Mouse (Mus musculus): ENCODE results near the gene Larp4b. TPM values are rescaled to one million over a fixed set of nuclear protein-coding genes. Genes with fewer than 3 reads are reported as not detected.
A peak's percentile ranks its signal among the peaks of the same experiment; 100 is the strongest.

Larp4b gene
- total RNA-seq, 2 experiments from 2014 or later = 65.5 to 74.2 TPM

DNA sequence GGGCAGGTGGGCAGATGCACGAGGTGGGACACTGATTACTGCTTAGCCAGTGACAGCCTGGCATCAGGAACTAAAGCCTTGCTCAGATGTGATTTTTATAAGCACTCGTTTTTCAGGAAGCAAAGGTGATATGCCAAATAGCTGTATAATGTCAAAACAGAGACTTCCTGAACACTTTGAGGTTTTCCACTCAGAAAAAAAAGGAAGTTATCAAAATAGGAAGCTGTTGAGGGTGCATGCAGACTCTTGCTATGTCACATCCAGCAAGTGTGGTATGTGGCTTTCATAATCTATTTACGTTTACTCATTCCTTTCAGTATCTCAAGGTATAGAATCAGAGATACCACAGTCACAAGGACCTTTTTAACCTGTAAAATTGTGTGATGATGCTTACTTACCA, 79.7 kb downstream of the Larp4b start:
- no peak for DNase-seq
- intact Hi-C loops (cut with DNase I) = no loop called here

DNA sequence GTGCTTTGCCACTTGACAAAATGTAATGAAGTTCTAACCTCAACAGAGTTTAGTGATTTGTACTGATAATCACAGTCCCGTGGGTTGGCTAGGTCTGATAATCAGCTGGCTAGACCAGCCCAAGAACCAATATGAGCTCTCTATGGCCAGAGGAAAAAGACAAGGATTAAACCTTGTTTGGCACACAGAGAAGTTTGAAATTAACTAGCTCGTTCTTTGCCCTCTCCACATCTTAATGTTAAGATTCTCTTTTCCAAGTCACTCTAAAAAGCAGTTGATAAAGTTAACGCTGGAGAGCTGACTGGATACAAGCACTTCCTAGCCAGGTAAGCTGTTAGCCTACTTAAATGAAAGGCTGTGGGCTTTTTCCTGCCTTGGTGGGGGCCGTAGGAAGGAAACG, 81.5 kb downstream of the Larp4b start:
- no peak for DNase-seq
- intact Hi-C loops (cut with DNase I) = no loop called here

- no peak for DNase-seq
- intact Hi-C loops (cut with DNase I) = no loop called here
Measured at GRCm38 (mm10) chr13:9178270-9178669, 84.6 kb downstream of the Larp4b start.

GRCm38 (mm10) chr13:9178718-9179117, 85.0 kb downstream of the Larp4b start:
- intact Hi-C loops (cut with DNase I) = no loop called here
- DNase-seq = no peak

- DNase-seq = peak in 1 of 2 experiments; percentile 17
- intact Hi-C loops (cut with DNase I) = loop anchor here (10.0 kb wide), 1 partner anchor 215 kb away; no protein-coding TSS in a partner anchor
Measured at GRCm38 (mm10) chr13:9180221-9180620, 86.5 kb downstream of the Larp4b start.

DNA sequence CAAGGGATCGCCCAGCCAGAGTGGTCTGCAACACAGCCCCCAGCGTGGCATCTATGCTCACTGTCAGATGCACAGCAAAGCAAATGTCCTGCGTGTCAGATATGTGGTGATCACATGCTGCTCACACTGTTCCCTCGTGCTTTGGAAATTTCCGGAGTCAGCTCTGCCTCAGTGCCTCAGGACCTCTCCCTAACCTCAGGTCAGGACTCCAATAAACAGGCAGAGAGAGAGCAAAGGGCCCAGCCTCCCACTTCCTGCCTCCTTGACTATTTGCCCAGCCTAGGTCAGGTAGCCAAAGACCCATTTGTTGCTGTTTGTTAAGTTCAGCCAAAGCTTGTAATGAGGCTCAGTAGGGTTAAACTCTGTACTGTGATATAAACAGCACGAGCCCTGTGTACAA, 87.4 kb downstream of the Larp4b start:
- no peak for DNase-seq
- intact Hi-C loops (cut with DNase I) = loop anchor here (10.0 kb wide), 1 partner anchor 214 kb away; no protein-coding TSS in a partner anchor

GRCm38 (mm10) chr13:9181666-9182264, 88.1 kb downstream of the Larp4b start:
- peak; percentile 82 to 85 for DNase-seq
- intact Hi-C loops (cut with DNase I) = loop anchor here (1.0 to 10.0 kb wide), 4 partner anchors 213 to 666 kb away; no protein-coding TSS in a partner anchor

- intact Hi-C loops (cut with DNase I) = loop anchor here (10.0 kb wide), 1 partner anchor 211 kb away; no protein-coding TSS in a partner anchor
- DNase-seq = no peak
Measured at GRCm38 (mm10) chr13:9184281-9184680, 90.6 kb downstream of the Larp4b start.

- intact Hi-C loops (cut with DNase I) = loop anchor here (10.0 kb wide), 1 partner anchor 210 kb away; no protein-coding TSS in a partner anchor
- no peak for DNase-seq
Measured at GRCm38 (mm10) chr13:9184716-9185115, 91.0 kb downstream of the Larp4b start.

DNA sequence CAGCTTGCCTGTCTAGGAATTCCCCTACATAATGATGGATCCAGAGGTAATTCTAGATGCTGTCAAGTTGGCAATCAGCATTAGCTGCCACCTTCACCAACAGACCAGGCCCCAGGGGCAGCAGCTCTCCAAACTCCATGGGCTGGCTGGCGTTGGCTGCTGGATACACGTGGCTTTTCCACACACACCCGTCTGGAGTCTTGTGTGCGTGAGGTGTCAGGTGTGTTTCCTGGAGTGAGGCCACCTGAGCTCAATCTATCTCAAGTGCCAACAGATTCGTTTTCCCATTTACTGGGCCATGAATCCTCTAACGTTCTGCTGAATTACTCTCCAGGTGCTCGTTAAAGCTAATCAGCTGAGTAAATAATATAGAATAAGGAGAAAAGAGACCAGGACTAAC, 93.5 kb downstream of the Larp4b start:
- intact Hi-C loops (cut with DNase I) = loop anchor here (10.0 kb wide), 1 partner anchor 208 kb away; no protein-coding TSS in a partner anchor
- DNase-seq = no peak

DNA sequence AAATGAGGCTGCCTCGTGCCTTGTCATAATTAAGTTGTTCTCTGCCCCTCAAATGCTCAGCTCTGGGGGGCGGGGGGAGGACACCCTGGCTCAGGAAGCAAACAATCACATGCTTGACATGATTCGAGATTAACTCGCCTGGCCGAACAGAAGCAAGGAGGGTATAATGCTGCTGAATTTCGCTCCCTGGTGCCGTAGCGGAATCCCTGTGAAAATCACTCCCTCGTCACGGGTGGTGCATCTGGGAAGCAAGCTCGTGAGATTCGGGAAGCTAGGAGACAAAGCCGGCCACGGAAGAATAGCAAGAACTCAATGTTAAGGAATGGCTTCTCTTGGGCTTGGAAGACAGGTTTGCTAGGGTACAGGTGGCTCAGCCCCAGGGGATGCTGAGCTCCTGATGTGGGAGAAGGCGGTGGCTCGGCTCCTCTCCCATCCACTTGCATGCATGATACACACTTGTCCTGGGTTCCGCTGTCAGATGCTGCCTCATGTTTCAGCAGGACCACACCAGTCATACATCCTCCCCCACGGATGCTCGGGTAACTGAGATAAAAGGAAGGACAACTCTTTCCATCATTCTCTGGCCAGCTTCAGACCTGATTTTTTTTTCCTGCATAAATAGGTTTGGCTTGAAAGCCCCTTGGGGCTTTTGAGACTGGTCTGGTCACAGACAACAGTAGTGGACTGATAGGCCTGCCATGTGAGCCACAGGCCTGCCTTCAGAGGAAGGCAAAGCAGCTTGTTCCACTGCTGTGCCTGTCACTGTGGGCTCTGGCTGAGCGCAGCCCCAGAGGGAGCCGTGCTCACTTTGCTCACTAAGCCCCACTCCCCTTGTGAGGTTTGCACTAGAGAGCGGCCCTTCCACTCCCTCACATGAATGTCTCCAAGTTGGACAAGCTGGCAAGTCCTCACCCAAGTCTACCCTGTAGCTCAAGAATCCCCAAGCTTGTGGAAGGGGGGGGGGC, 94.2 kb downstream of the Larp4b start:
- intact Hi-C loops (cut with DNase I) = loop anchor here (10.0 kb wide), 1 partner anchor 207 kb away; no protein-coding TSS in a partner anchor
- DNase-seq = no peak

- intact Hi-C loops (cut with DNase I) = loop anchor here (10.0 kb wide), 1 partner anchor 205 kb away; no protein-coding TSS in a partner anchor
- no peak for DNase-seq
Measured at GRCm38 (mm10) chr13:9189481-9189880, 95.8 kb downstream of the Larp4b start.

- peak; percentile 37 to 42 for DNase-seq
- intact Hi-C loops (cut with DNase I) = no loop called here
Measured at GRCm38 (mm10) chr13:9191172-9192140, 97.8 kb downstream of the Larp4b start.

DNA sequence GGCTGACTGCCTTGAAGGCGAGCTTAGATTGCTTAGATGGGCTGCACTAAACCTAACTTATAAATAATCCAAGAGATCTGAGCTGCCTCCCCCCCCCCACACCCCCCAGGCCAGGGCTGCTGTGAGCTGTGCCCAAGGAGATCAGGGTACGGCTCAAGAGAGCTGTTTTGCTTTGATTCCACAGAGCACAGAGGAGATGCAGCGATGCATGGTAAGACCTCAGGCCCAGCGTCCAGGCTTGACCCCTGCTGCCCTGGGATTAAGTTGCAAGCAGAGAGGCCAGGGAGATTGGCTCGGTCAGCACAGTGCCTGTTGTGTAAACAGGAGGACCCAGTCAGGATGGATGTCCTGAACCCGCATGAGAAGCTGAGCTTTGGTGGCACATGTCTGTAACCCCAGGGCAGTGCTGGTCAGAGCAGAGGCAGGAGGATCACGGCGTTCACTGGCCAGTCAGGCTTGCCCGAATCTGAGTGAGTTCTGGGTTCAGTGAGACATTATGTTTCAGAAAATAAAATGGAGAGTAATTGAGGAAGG, 99.2 kb downstream of the Larp4b start:
- intact Hi-C loops (cut with DNase I) = no loop called here
- no peak for DNase-seq

GRCm38 (mm10) chr13:9194656-9195055, 101.0 kb downstream of the Larp4b start:
- DNase-seq = no peak
- intact Hi-C loops (cut with DNase I) = no loop called here

DNA sequence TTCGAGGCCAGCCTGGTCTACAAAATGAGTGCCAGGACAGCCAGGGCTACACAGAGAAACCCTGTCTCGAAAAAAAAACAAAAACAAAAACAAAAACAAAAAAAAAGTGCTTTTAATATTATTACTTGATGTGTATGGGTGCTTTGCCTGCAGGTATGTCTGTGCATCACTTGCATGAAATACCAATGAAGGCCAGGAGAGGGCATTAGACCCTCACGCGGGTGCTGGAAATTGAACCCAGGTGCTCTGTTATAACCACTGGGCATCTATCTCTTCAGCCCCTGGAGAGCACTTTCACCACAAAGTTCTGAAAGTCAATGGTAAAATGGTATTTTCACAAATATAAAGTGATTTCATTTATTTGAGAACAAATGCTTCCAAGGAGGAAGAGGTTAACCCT, 101.9 kb downstream of the Larp4b start:
- intact Hi-C loops (cut with DNase I) = no loop called here
- no peak for DNase-seq

DNA sequence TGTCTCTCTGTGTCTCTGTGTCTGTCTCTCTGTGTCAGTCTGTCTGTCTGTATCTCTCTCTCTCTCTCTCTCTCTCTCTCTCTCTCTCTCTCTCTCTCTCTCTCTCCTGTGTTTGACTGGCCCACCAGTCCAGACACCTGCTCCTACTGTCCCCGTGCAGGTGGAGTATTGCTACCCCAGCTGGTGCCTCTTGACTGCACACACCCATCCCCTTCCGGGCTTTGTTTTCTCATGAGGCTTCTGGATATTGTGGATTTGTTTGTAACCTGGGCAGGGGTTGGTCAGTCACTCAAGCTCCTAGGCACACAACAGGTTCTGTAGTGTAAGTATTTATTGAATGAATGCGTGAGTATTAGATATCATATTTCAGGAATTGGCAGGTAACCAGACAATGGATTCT, 104.4 kb downstream of the Larp4b start:
- intact Hi-C loops (cut with DNase I) = no loop called here
- no peak for DNase-seq

DNA sequence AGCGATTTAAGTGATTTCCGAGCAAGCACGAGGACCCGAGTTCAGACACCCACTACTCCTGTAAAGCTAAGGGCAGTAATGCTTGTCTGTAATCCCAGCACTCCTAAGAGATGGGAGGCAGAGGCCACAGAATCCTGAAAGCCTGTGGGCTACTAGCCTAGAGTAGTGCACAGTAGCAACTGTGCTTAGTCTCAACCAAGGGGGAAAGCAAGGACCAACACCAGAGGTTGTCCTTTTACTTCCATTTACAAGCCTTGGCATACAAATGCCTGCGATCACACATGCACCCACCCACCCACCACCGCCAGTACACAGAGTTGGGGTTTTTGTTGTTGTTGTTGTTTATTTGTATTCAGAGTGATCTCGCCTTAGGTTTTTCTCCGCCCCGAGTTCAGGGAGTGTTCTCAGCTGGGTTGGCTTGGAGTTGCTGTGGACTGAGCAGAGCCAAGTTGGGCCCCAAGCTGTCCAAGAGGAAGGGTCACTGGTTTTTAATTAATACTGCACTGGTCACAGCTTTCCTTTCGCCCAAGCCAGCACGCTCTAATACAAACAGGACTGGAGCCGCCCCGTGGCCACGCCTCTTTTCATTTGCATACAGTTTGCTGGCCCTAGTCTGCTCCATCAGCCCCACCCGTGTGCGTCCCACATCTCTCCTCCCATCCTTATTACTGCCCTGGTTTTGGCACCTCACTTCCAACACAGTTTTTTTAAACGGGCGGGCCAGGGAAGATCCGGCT, 105.2 kb downstream of the Larp4b start:
- intact Hi-C loops (cut with DNase I) = no loop called here
- no peak for DNase-seq

DNA sequence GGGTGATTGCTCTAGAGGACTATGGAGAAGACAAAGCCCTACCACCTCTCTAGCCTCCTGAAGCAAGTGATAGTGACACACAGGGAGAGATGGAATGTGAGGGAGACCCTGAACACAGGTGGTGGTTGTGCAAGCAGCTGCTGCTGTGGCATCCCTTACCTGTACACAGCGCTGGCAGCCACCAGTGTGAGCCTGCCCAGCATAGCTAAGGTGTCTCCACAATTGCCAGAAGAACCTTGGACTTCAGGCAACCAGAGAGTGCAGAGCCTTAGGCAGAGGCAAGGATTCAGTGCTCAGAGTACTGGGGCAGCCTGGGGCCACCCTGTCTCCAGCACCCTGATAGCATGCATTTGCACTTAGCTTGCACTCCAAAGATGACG, 105.8 kb downstream of the Larp4b start:
- intact Hi-C loops (cut with DNase I) = no loop called here
- DNase-seq = no peak
